Mouse (Mus musculus) liver, embryonic 12.5 days (tissue): ENCODE data around the gene Hbb-bh2. TPM values are rescaled to one million over a fixed set of nuclear protein-coding genes. Genes with fewer than 3 reads are reported as not detected.

Source experiments
- polyA plus RNA-seq: library from polyadenylated mRNA; unstranded; fragments of >200 nt; fragmentation: Nextera tagmentation; extraction: Ambion mirVana; gene quantifications from 2 replicates; pipeline ENCODE4 v1.2.1, GENCODE M21; 2016

The Hbb-bh2 gene
- polyA plus RNA-seq, 1 experiment from 2014 or later: 0.72 TPM

Other genes with a start within 250 kb of the Hbb-bh2 start
- not detected in 2 replicates for gene Olfr619, start 239.9 kb downstream of the Hbb-bh2 start, polyA plus RNA-seq
- not detected in 2 replicates for gene Olfr620, start 228.0 kb downstream of the Hbb-bh2 start, polyA plus RNA-seq
- not detected in 2 replicates for gene Olfr622, start 197.8 kb downstream of the Hbb-bh2 start, polyA plus RNA-seq
- not detected in 2 replicates for gene Olfr623, start 176.8 kb downstream of the Hbb-bh2 start, polyA plus RNA-seq
- gene Olfr624, start 169.3 kb downstream of the Hbb-bh2 start, polyA plus RNA-seq: not detected in 2 replicates
- gene Olfr625-ps1, start 157.8 kb downstream of the Hbb-bh2 start, polyA plus RNA-seq: not detected in 2 replicates
- not detected in 2 replicates for gene Olfr243, start 125.8 kb downstream of the Hbb-bh2 start, polyA plus RNA-seq
- gene Olfr628, start 110.1 kb downstream of the Hbb-bh2 start, polyA plus RNA-seq: not detected in 2 replicates
- 0.05 TPM in 1 of 2 replicates, not detected in the other for gene Olfr629, start 95.6 kb downstream of the Hbb-bh2 start, polyA plus RNA-seq
- gene Olfr630, start 83.2 kb downstream of the Hbb-bh2 start, polyA plus RNA-seq: not detected in 2 replicates
- gene Olfr69, start 68.9 kb downstream of the Hbb-bh2 start, polyA plus RNA-seq: not detected in 2 replicates
- not detected in 2 replicates for gene Olfr68, start 60.8 kb downstream of the Hbb-bh2 start, polyA plus RNA-seq
- not detected in 2 replicates for gene Olfr67, start 48.7 kb downstream of the Hbb-bh2 start, polyA plus RNA-seq
- gene Hbb-bt, start 26.5 kb downstream of the Hbb-bh2 start, polyA plus RNA-seq: 37,996 and 38,837 TPM in 2 replicates
- 70,723 and 73,152 TPM in 2 replicates for gene Hbb-bs, start 12.4 kb downstream of the Hbb-bh2 start, polyA plus RNA-seq
- 1,392 and 1,481 TPM in 2 replicates for gene Hbb-bh1, start 2.6 kb upstream of the Hbb-bh2 start, polyA plus RNA-seq
- gene Hbb-y, start 12.7 kb upstream of the Hbb-bh2 start, polyA plus RNA-seq: 9,927 and 10,875 TPM in 2 replicates
- gene Olfr66, start 45.7 kb upstream of the Hbb-bh2 start, polyA plus RNA-seq: not detected in 2 replicates
- gene Olfr64, start 54.0 kb upstream of the Hbb-bh2 start, polyA plus RNA-seq: not detected in 2 replicates
- not detected in 2 replicates for gene Olfr65, start 63.0 kb upstream of the Hbb-bh2 start, polyA plus RNA-seq
- gene Olfr631, start 88.3 kb upstream of the Hbb-bh2 start, polyA plus RNA-seq: 0.30 TPM in 1 of 2 replicates, not detected in the other
- 0.17 and 0.35 TPM in 2 replicates for gene Olfr632, start 93.8 kb upstream of the Hbb-bh2 start, polyA plus RNA-seq
- gene Olfr633, start 103.9 kb upstream of the Hbb-bh2 start, polyA plus RNA-seq: 0.08 TPM in 1 of 2 replicates, not detected in the other
- not detected in 2 replicates for gene Olfr635, start 130.6 kb upstream of the Hbb-bh2 start, polyA plus RNA-seq
- gene Olfr638, start 158.2 kb upstream of the Hbb-bh2 start, polyA plus RNA-seq: not detected in 2 replicates
- gene Olfr639, start 176.8 kb upstream of the Hbb-bh2 start, polyA plus RNA-seq: not detected in 2 replicates
- gene Olfr640, start 185.1 kb upstream of the Hbb-bh2 start, polyA plus RNA-seq: not detected in 2 replicates
- gene Olfr641, start 194.9 kb upstream of the Hbb-bh2 start, polyA plus RNA-seq: not detected in 2 replicates
- not detected in 2 replicates for gene Olfr642, start 212.1 kb upstream of the Hbb-bh2 start, polyA plus RNA-seq
- gene 4930516K23Rik, start 220.9 kb upstream of the Hbb-bh2 start, polyA plus RNA-seq: not detected in 2 replicates
- not detected in 2 replicates for gene Olfr644, start 231.3 kb upstream of the Hbb-bh2 start, polyA plus RNA-seq
- not detected in 2 replicates for gene Olfr645, start 244.9 kb upstream of the Hbb-bh2 start, polyA plus RNA-seq